Mouse (Mus musculus) layer of hippocampus, adult 11-12 months (tissue): ENCODE measurements at regions not wholly inside any gene's neighbourhood (a gene's known extent, or its start where the extent isn't known, plus 50 kb on each side); places are given as distances from the start of the nearest gene placed in this dataset.

Source experiments
- DNase-seq: peaks from one replicate; pipeline ENCODE4 v3.0.0; 2022; ENCODE audit warnings: low spot score

- no peak for DNase-seq
Observed at GRCm38 (mm10) chr10:113034356-113034755, 105.6 kb upstream of the Atxn7l3b start.

GRCm38 (mm10) chr10:113032870-113033269 lies 104.1 kb upstream of the Atxn7l3b start:
- no peak for DNase-seq

- DNase-seq = peak; percentile 34
Observed at GRCm38 (mm10) chr10:113027300-113027699, 98.5 kb upstream of the Atxn7l3b start.

GRCm38 (mm10) chr10:113024633-113025032 lies 95.8 kb upstream of the Atxn7l3b start:
- no peak for DNase-seq

GRCm38 (mm10) chr10:113009124-113009523 lies 80.3 kb upstream of the Atxn7l3b start:
- DNase-seq = no peak

- no peak for DNase-seq
Observed at GRCm38 (mm10) chr10:112990720-112991119, 61.9 kb upstream of the Atxn7l3b start.

GRCm38 (mm10) chr10:112982697-112983096 lies 53.9 kb upstream of the Atxn7l3b start:
- DNase-seq = no peak
